Mouse (Mus musculus) megakaryocyte, embryonic 14.5 days (primary cell): ENCODE results near the gene Ddx6.

ENCODE experiments used
- FLI1 ChIP-seq: IDR thresholded peaks from 2 replicates; pipeline ENCODE4 v1.6.1; 2012; ENCODE audit warnings: low read length, inconsistent platforms, mixed read lengths
- GATA1 ChIP-seq: IDR thresholded peaks from 3 replicates; pipeline ENCODE4 v1.6.1; 2012; ENCODE audit warnings: mixed read lengths, low read length, inconsistent platforms, borderline replicate concordance

- TF ChIP-seq GATA1 (no peak), FLI1 (no peak)
These were observed 44.2 kb downstream of the Ddx6 start for GRCm38 (mm10) chr9:44648881-44649281.
